Mouse (Mus musculus) neural tube, embryonic 11.5 days (tissue): Measurements from ENCODE around the gene Sh3rf3. TPM values are rescaled to one million over a fixed set of nuclear protein-coding genes. Genes with fewer than 3 reads are reported as not detected.
A peak's percentile ranks its signal among the peaks of the same experiment; 100 is the strongest.

Source experiments
- ATAC-seq: fragments of 200-750 bp; cut with Nextera tagmentation; 2 replicates; pipeline ENCODE4 v1.8.0; 2017; ENCODE audit warnings: moderate number of reproducible peaks, mild to moderate bottlenecking, moderate TSS enrichment, moderate library complexity; ENCODE audit not compliant: insufficient read depth, low FRiP score, low TSS enrichment
- DNase-seq: peaks from one replicate; pipeline ENCODE4 v3.0.0-alpha.2; 2015; ENCODE audit warnings: low spot score
- H3K27ac ChIP-seq: fragments of 300-500 bp; sonication (generic); 2 replicates; pipeline ENCODE4 v1.5.1; 2014; ENCODE audit warnings: low read depth, mild to moderate bottlenecking, low read length
- H3K27me3 ChIP-seq: fragments of 300-500 bp; sonication (generic); 2 replicates; pipeline ENCODE4 v1.6.1; 2014; ENCODE audit warnings: mild to moderate bottlenecking, low read length, mixed read lengths; ENCODE audit not compliant: control insufficient read depth, insufficient read depth
- H3K36me3 ChIP-seq: fragments of 300-500 bp; sonication (generic); 2 replicates; pipeline ENCODE4 v1.6.1; 2014; ENCODE audit warnings: mild to moderate bottlenecking, low read length, moderate library complexity, mixed read lengths; ENCODE audit not compliant: control insufficient read depth, insufficient read depth
- H3K4me1 ChIP-seq: fragments of 300-500 bp; sonication (generic); 2 replicates; pipeline ENCODE4 v1.6.1; 2014; ENCODE audit warnings: low read length, mixed read lengths; ENCODE audit not compliant: control insufficient read depth, insufficient read depth
- H3K4me2 ChIP-seq: fragments of 300-500 bp; sonication (generic); 2 replicates; pipeline ENCODE4 v1.6.1; 2014; ENCODE audit warnings: low read depth, mild to moderate bottlenecking, moderate library complexity
- H3K4me3 ChIP-seq: fragments of 300-500 bp; sonication (generic); 2 replicates; pipeline ENCODE4 v1.5.1; 2014; ENCODE audit warnings: low read depth, low read length
- H3K9ac ChIP-seq: fragments of 300-500 bp; sonication (generic); 2 replicates; pipeline ENCODE4 v1.6.1; 2014; ENCODE audit warnings: mild to moderate bottlenecking, low read length
- H3K9me3 ChIP-seq: fragments of 300-500 bp; sonication (generic); 2 replicates; pipeline ENCODE4 v1.6.1; 2016; ENCODE audit warnings: low read length; ENCODE audit not compliant: control insufficient read depth
- WGBS: fragments of 180-500 bp; shearing (Covaris S2); extraction: QIAGEN DNeasy Blood & Tissue Kit; methylation state at CpG from one replicate; pipeline ENCODE4 v1.1.7; 2014; 5-methylcytosine and 5-hydroxymethylcytosine counted together
- polyA plus RNA-seq: library from polyadenylated mRNA; unstranded; fragments of >200 nt; fragmentation: Nextera tagmentation; extraction: Ambion mirVana; gene quantifications from 2 replicates; pipeline ENCODE4 v1.2.1, GENCODE M21; 2014

The Sh3rf3 gene
- 2.7 and 4.1 TPM in 2 replicates for polyA plus RNA-seq

- Histone ChIP-seq H3K27me3 (peaks cover 22% of the 10 kb centered on the region), H3K36me3 (no peaks in the 10 kb centered on the region), H3K27ac (no peak within 1 kb of the TSS), H3K9ac (peak within 1 kb of the TSS; percentile 54), H3K4me3 (peak within 1 kb of the TSS; percentile 66), H3K4me2 (peak within 1 kb of the TSS; percentile 100), H3K4me1 (peaks cover 4% of the 10 kb centered on the region; the same call in 1 of the 2 replicates), H3K9me3 (no peaks in the 10 kb centered on the region)
- DNase-seq (peak; percentile 60), ATAC-seq (peak; percentile 46)
- whole genome bisulfite sequencing, result 0% methylated on average over 78 of the region's 79 CpGs
Observed at GRCm38 (mm10) chr10:58813081-58813800, at the start of gene Sh3rf3. Sh3rf3 (plus strand) TSS chr10:58813359.

GRCm38 (mm10) chr10:58788486-58789274, 24.5 kb upstream of the Sh3rf3 start:
- H3K4me3 ChIP-seq, result no peak overlapping the region
- H3K4me2 ChIP-seq, result no peak overlapping the region
- ATAC-seq (no peak), DNase-seq (no peak)
- no peak overlapping the region for H3K27ac ChIP-seq
- WGBS, result 91% methylated on average over 8 of the region's 8 CpGs
- H3K27me3 ChIP-seq, result no peaks in the 10 kb centered on the region
- no peaks in the 10 kb centered on the region for H3K36me3 ChIP-seq
- H3K9ac ChIP-seq, result no peak overlapping the region
- no peaks in the 10 kb centered on the region for H3K9me3 ChIP-seq
- H3K4me1 ChIP-seq, result no peaks in the 10 kb centered on the region

GRCm38 (mm10) chr10:58797555-58797954, 15.6 kb upstream of the Sh3rf3 start:
- 88% methylated on average over 8 of the region's 8 CpGs for WGBS
- Histone ChIP-seq H3K36me3 (no peaks in the 10 kb centered on the region), H3K27ac (no peak overlapping the region), H3K9me3 (no peaks in the 10 kb centered on the region), H3K9ac (no peak overlapping the region), H3K4me1 (no peaks in the 10 kb centered on the region), H3K27me3 (no peaks in the 10 kb centered on the region), H3K4me3 (no peak overlapping the region), H3K4me2 (no peak overlapping the region)
- ATAC-seq, result no peak
- no peak for DNase-seq

DNA sequence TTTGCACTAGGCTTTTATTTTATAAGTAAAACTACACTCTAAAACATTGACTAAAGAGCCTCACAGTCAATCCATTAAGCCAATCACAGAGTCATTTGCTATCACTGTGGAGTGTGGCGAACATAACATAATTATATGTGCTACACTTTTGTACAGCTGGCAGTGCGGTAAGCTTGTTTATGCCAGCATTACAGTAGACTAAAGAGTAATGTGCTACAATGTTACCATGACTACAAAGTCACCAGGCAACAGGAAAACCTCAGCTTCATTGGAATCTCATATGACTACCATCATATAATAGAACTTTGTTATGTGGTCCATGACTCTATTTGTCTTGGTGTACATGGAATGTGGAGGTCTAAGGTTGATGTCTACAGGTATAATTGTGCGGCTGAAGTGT, 15.0 kb upstream of the Sh3rf3 start:
- ATAC-seq (no peak), DNase-seq (no peak)
- no peak overlapping the region for H3K9ac ChIP-seq
- no peaks in the 10 kb centered on the region for H3K27me3 ChIP-seq
- no peaks in the 10 kb centered on the region for H3K36me3 ChIP-seq
- H3K4me2 ChIP-seq, result no peak overlapping the region
- H3K27ac ChIP-seq, result no peak overlapping the region
- no peaks in the 10 kb centered on the region for H3K4me1 ChIP-seq
- no peaks in the 10 kb centered on the region for H3K9me3 ChIP-seq
- WGBS, result 97% methylated on average over 3 of the region's 3 CpGs
- no peak overlapping the region for H3K4me3 ChIP-seq

DNA sequence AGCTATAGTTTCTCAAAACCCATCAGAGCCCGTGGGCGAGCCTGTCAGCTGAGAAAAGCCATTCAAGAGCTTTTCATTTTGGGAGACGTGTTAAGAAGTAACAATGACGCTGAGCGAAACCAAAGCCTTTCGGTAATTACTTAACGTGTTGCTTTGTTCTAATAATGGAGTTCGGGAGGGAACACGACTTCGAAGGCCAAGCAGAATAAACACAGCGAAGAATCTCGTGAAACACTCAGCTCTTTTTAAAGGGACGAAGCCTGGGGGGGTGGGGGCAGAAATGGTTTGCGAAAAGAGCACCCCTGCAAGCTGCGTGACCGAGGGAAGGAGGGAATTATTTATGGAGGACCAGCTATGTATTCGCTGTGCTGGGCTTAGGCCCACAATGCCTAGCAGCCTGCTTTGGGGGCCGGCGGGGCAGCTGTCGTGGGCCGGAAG, 12.1 kb upstream of the Sh3rf3 start:
- Histone ChIP-seq H3K27ac (no peak overlapping the region), H3K4me1 (no peaks in the 10 kb centered on the region), H3K4me3 (no peak overlapping the region), H3K9ac (no peak overlapping the region), H3K36me3 (no peaks in the 10 kb centered on the region), H3K9me3 (no peaks in the 10 kb centered on the region), H3K4me2 (no peak overlapping the region), H3K27me3 (no peaks in the 10 kb centered on the region)
- DNase-seq (no peak), ATAC-seq (no peak)
- 66% methylated on average over 21 of the region's 21 CpGs for WGBS

DNA sequence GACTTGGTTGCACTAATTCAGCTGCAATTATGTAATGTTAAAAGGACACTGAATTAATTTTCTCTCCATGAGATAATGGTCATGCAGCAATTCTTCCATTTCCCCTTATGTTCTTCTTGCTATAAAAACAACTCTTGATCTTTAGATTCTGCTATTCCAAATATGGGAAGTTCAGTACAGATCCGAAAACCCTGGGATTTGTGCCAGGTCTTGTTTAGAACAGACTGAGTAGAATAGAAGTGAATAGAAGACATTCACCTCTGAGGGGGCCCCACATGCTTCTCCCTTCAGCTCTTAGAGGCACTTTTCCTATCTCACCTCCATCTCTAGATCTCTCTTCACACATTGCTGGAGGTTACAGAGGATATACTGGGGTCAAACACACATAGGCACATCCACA, 10.8 kb upstream of the Sh3rf3 start:
- H3K4me2 ChIP-seq, result no peak overlapping the region
- H3K4me1 ChIP-seq, result no peaks in the 10 kb centered on the region
- no peak overlapping the region for H3K4me3 ChIP-seq
- H3K27me3 ChIP-seq, result no peaks in the 10 kb centered on the region
- no peak overlapping the region for H3K9ac ChIP-seq
- no peaks in the 10 kb centered on the region for H3K9me3 ChIP-seq
- no peak overlapping the region for H3K27ac ChIP-seq
- DNase-seq (no peak), ATAC-seq (no peak)
- no peaks in the 10 kb centered on the region for H3K36me3 ChIP-seq
- WGBS, result 97% methylated on average over 1 of the region's 1 CpGs

- no peak overlapping the region for H3K4me2 ChIP-seq
- no peak overlapping the region for H3K9ac ChIP-seq
- DNase-seq, result no peak
- no peak overlapping the region for H3K4me3 ChIP-seq
- H3K4me1 ChIP-seq, result no peaks in the 10 kb centered on the region
- ATAC-seq, result no peak
- H3K27ac ChIP-seq, result no peak overlapping the region
- no peaks in the 10 kb centered on the region for H3K36me3 ChIP-seq
- 57% methylated on average over 3 of the region's 3 CpGs for WGBS
- H3K9me3 ChIP-seq, result no peaks in the 10 kb centered on the region
- H3K27me3 ChIP-seq, result peaks cover 3% of the 10 kb centered on the region
Observed at GRCm38 (mm10) chr10:58807956-58808355, 5.2 kb upstream of the Sh3rf3 start.

- Histone ChIP-seq H3K4me2 (no peak overlapping the region), H3K36me3 (no peaks in the 10 kb centered on the region), H3K9ac (no peak overlapping the region), H3K4me3 (no peak overlapping the region), H3K27me3 (peaks cover 22% of the 10 kb centered on the region), H3K27ac (no peak overlapping the region), H3K4me1 (peaks cover 4% of the 10 kb centered on the region; the same call in 1 of the 2 replicates), H3K9me3 (no peaks in the 10 kb centered on the region)
- WGBS, result 81% methylated on average over 5 of the region's 5 CpGs
- DNase-seq (no peak), ATAC-seq (no peak)
Observed at GRCm38 (mm10) chr10:58810181-58810580, 3.0 kb upstream of the Sh3rf3 start.
